Mouse (Mus musculus) embryonic fibroblast, embryonic 13.5 days (primary cell): ENCODE data around the gene A030005K14Rik.

Experiments used
- CTCF ChIP-seq: IDR thresholded peaks from 2 replicates; pipeline ENCODE4 v1.5.1; 2011; ENCODE audit warnings: mild to moderate bottlenecking, control low read depth, low read length, moderate library complexity, borderline replicate concordance; ENCODE audit not compliant: insufficient read depth
- POLR2A ChIP-seq: IDR thresholded peaks from 2 replicates; pipeline ENCODE4 v1.6.1; 2011; ENCODE audit warnings: low read depth, mild to moderate bottlenecking, control low read depth, low read length, moderate library complexity

DNA sequence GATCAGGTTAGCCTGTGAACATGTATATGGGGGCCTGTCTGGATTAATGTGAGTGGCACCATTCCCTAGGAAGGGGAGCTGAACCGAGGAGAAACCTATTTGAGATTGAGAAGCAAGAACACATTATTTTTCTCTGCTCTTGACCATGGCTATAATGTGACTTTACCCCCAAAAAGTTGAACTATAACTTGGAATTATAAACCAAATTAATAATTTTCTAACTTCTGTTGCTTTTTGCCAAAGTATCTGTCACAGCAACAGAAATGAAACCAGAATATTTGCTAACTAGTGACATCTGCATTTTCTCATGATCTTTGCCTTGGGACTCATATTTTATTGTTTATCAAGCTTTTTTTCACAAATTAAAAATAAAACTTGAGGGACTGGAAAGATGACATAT is 42.6 kb downstream of the A030005K14Rik start:
- TF ChIP-seq CTCF (no peak), POLR2A (no peak)
